Mouse (Mus musculus): ENCODE measurements around the gene Bcl3.

Gene Bcl3

GRCm38 (mm10) chr7:19831837-19832236, 9.3 kb upstream of the Bcl3 start:
- no peak for DNase-seq

- peak; percentile 26 to 27 for DNase-seq
Observed at GRCm38 (mm10) chr7:19830682-19831156, 8.1 kb upstream of the Bcl3 start.

GRCm38 (mm10) chr7:19829694-19830093, 7.1 kb upstream of the Bcl3 start:
- DNase-seq = no peak

GRCm38 (mm10) chr7:19826756-19827155, 4.2 kb upstream of the Bcl3 start:
- DNase-seq = no peak

GRCm38 (mm10) chr7:19824182-19824973, 1.8 kb upstream of the Bcl3 start:
- peak in 1 of 2 experiments; percentile 24 for DNase-seq

- DNase-seq = no peak
Observed at GRCm38 (mm10) chr7:19823256-19824181, 949 bp upstream of the Bcl3 start.

- DNase-seq = no peak
Observed at GRCm38 (mm10) chr7:19822193-19822592, 377 bp downstream of the Bcl3 start.

GRCm38 (mm10) chr7:19821633-19822032, 937 bp downstream of the Bcl3 start:
- no peak for DNase-seq

GRCm38 (mm10) chr7:19820347-19821048, 2.1 kb downstream of the Bcl3 start:
- DNase-seq = no peak

GRCm38 (mm10) chr7:19818875-19819274, 3.7 kb downstream of the Bcl3 start:
- DNase-seq = no peak

GRCm38 (mm10) chr7:19818440-19818839, 4.1 kb downstream of the Bcl3 start:
- no peak for DNase-seq

- no peak for DNase-seq
Observed at GRCm38 (mm10) chr7:19817382-19818105, 5.0 kb downstream of the Bcl3 start.

- DNase-seq = peak; percentile 13 to 42
Observed at GRCm38 (mm10) chr7:19816224-19816771, 6.3 kb downstream of the Bcl3 start.

GRCm38 (mm10) chr7:19815296-19816223, 7.0 kb downstream of the Bcl3 start:
- no peak for DNase-seq

- no peak for DNase-seq
Observed at GRCm38 (mm10) chr7:19813579-19814122, 8.9 kb downstream of the Bcl3 start.

GRCm38 (mm10) chr7:19813161-19813560, 9.4 kb downstream of the Bcl3 start:
- no peak for DNase-seq

GRCm38 (mm10) chr7:19811114-19811513, 11.5 kb downstream of the Bcl3 start:
- DNase-seq = peak in 1 of 2 experiments; percentile 30

- DNase-seq = no peak
Observed at GRCm38 (mm10) chr7:19809369-19809768, 13.2 kb downstream of the Bcl3 start.

- DNase-seq = no peak
Observed at GRCm38 (mm10) chr7:19806356-19806969, 16.1 kb downstream of the Bcl3 start.

- peak; percentile 58 to 66 for DNase-seq
Observed at GRCm38 (mm10) chr7:19802995-19803394, 19.6 kb downstream of the Bcl3 start.
